Mouse (Mus musculus): Measurements from ENCODE around the gene Fbxl21.

GRCm38 (mm10) chr13:56475363-56475762, 46.9 kb upstream of the Fbxl21 start:
- TF ChIP-seq ZC3H11A (IDR thresholded peaks at IDR 0.05; ENCODE audit: borderline replicate concordance, low read depth, low read length) (peak; percentile 95), ZNF384 (IDR thresholded peaks at IDR 0.05; ENCODE audit: low read depth, low read length) (no peak), HCFC1 (IDR thresholded peaks at IDR 0.05; ENCODE audit: borderline replicate concordance, insufficient read depth, low read length) (no peak)

Data from ES-E14 (cell line).